Mouse (Mus musculus) naive thymus-derived CD4-positive, alpha-beta T cell, adult 2 months (primary cell): ENCODE results near the gene Ccdc9b.
A peak's percentile ranks its signal among the peaks of the same experiment; 100 is the strongest.

ENCODE experiments used
- DNase-seq: peaks from one replicate; pipeline ENCODE4 v3.0.0-alpha.2; 2011; ENCODE audit warnings: low read depth

Gene Ccdc9b

GRCm38 (mm10) chr2:118776295-118776694 lies 13.8 kb upstream of the Ccdc9b start:
- no peak for DNase-seq

GRCm38 (mm10) chr2:118775846-118776245 lies 13.4 kb upstream of the Ccdc9b start:
- no peak for DNase-seq

DNA sequence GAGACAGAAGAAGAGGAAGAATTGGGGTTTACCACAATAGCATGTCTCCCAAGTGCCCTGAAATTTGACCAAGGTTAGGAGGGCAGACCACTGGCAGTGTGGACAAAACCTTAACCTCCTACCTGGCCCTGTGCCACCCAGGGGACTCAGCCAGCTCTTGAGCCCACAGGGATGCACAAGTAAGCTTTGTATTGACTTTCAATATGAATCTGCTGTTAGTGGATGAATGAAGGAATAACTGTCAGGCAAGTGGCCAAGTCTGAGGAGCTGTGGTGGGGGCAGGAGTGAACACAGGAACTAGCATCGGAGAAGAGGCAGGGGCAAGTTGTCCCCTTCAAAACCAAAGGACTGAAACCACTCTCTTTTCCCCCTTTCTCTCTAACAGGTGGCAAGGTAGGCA lies 12.9 kb upstream of the Ccdc9b start:
- no peak for DNase-seq

GRCm38 (mm10) chr2:118774536-118774935 lies 12.1 kb upstream of the Ccdc9b start:
- no peak for DNase-seq

DNA sequence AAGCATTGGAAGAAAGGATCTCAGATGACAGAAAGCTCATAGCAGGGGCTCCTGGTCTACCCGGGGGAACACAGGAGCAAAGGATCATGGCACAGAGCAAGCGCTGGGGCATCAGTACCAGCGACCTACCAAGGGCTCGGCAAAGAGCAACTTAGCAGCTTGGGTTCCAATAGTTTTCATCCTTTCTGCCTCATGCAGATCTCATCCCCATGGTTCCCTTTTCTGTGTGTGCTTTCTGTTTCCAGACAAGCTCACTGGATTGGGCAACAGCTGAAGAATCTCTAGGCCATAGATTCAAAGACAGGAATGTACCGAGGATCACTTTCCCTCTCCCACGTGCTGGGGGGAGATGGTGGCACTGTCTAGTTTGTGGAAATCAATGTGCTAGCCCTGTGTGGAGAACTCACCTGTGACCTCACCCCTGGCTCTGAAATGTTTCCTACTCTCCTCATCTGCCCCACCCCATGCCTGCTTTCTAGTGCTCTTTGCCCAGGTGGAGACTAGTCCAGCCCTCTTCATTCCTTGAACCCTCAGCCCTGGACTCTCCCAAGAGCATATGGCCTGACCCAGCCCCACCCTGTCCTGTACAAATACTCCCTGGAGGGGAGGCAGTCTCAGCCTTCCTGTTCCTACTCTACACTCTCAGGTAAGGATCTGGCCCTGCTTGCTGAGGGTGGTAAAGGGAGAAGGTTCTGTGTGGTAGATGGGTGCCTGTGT lies 9.9 kb upstream of the Ccdc9b start, which contains the start of gene Phgr1:
Gene Phgr1, plus strand, starts transcription at position 612 of the 717 bp plus-strand sequence.
- no peak for DNase-seq

DNA sequence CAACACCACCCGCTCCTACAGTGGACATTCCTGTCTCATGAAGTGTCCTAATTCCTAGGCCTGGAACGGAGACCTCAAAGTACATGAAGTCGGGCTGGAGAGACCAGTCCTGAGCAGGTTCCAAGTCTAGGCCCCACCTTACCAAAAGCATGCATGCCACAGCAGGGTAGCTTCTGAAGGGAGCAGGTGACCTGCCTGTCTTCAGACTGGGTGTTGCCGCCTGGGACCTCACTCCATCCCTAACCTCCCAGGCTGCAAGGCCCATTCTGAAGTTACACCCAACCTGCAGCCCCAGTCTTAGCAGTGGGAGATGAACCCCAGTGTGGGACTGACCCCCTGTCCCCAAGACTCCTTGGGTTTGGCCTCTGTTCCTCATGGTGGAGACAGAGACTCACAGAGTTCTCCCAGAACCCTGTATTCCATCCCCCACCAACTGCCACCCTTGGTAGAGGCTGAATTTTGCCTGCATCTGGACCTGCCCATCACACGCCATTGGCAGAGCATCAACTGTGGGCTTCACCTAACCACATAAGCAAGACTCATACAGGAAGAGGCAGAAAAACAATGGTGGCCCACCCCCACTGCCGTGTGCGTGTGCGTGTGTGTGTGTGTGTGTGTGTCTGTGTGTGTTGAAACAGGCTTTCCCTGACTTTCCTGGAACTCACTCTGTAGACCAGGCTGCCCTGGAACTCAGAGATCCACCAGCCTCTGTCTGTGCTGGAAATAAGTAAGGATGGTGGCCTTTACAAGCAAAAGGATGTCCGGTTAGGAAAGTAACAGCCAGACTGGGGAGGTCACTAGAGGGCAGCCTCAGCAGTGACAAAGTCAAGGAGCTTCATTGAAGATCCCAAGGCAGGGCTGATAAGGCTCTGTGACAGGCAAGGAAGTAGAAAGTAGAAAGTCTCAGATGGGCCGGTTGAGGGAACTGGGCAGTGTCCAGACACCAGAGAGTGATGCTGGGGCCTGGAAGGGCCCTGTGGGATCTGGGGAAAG lies 3.9 kb upstream of the Ccdc9b start:
- DNase-seq = no peak

DNA sequence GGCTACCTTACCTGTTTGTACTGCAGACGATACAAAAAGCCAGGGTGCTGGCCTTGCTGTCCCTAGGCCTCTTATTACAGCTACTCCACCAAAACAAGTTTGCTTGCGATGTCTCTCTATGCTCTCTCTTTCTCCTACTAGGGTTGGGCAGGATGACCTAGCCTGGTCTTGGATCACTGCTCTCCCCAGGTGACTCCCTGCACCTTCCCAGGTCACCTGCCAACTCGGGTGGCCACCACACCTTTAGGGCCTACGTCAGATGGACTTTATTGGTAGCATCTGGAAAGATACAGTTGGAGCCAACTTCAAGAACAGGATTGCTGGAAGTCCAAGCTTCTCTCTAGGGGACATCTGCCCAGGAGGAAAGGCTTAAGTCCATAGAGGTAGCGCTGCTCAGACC lies 2.4 kb upstream of the Ccdc9b start:
- no peak for DNase-seq

DNA sequence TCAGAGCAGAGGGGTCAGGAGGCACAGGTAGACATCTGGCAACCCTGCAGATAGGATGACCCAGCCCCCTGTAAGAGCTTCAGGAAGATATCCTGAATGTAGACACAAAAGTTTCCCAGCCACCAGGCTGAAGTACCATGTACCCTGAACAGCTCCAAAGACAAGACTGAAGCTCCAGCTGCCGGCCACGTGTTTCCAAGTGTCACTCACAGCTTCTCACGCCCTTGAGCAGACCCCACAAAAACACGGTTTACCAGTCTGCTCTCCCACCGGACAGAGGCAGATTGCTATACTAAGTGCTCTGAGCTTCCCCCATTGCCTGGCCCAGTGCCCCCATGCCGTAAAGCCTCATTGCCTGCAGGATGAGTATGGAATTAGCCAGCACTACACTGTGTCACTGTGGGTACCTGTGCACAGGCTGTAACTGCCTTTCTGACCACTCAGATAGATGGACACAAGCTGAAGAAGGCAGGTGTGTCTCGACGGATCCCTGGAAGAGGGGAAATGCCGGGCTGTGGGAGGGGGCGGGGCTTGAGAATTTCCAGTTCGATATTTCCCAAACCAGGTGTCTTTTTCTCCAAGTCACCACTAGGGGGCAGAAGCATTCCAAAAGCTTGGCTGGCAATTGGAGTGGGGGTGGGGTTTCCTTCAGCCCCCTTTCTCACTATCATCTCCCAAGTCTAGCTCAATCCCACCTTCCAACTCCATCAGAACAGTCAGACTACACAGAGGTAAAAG lies 1.8 kb upstream of the Ccdc9b start:
- DNase-seq = peak; percentile 70

DNA sequence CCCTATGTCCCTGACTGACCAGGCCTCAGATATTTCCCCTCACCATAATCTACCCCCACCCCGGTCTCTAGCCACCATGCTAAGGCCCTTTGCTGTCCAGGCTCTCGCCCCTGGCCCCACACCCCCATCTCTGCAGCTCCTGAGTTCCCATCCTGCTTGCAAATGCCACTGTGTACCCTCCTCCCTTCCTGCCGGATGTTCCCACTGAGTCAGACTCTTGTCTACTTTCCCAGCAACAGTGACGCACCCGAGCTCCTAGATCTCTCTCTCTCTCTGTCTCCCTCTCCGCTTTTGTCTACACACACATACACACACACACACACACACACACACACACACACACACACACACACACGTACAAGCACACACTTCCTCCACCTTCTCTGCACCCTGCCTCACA lies 1.0 kb upstream of the Ccdc9b start:
- peak; percentile 29 for DNase-seq

- no peak for DNase-seq
Measured at GRCm38 (mm10) chr2:118762784-118763148, 305 bp upstream of the Ccdc9b start.

DNA sequence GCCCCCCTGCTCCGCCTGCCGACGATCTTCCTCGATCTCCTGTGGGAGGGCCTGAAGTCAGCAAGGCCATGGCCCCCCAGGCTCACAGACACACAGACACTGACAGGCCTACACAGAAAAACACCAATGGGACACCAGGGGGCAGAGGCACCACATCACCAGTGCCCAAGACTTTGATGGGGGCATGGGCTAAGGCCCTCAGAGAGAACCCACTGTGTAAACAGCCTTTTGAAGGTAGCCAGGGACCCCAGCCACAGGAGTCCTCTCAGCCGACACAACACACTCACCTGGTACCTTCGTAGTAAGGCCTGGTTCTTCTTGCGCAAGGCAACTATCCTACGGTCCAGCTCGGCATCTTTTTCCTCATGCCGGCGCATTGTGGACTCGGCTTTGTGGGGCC lies 1.1 kb downstream of the Ccdc9b start:
- no peak for DNase-seq

DNA sequence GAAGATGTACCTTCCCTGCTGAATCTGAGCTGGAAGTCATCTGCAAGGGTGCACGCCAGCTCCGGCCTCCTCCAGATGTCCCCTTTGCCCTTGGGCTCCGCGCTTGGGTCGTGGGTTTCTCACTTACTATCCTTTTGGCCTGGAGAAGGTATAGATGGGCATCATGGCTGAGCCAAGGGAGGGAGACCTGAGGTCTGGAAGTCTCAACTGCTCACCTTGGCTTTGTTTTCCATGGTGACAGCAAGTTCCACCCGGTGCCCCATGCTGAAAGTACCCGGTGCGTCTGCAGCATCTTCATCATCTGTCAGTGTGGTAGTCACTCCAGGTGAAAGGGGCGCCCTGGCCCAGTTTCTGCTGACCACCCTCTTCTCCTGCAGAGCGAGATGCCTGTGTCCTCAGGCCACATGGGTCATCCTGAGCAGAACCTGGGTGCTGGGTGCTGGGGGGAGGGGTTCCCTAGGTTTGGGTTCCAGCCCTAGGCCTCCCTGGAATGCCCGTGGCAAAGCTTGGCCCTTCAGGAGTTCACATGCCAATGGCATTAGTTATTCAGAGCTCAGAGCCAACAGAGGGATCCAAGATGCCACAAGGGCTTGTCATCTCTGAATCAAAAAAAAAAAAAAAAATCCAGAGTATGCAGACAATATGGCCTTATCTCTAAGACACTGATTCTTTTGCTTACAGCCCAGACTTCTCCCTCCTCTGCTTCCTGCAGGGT lies 2.0 kb downstream of the Ccdc9b start:
- DNase-seq = no peak

- DNase-seq = peak; percentile 90
Measured at GRCm38 (mm10) chr2:118759828-118760227, 2.6 kb downstream of the Ccdc9b start.

DNA sequence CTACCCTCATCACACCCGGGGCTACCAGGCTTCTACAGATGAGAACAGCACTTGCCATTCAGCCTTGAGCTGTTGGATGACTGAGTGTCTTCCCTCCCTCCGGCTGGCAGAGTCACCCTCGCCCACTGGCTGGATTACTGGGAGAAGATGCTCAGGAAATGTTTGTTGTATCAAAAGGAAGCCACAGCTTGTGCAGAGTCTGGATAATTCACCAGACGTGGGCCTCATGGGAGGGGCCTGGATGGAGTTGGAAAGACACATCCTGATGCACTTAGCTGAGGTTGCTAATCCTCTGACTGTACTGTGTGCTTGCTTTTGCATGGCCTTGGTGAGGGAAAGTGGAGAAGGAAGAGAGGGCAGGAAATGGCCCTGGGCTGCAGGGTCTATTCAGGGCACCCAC lies 6.4 kb downstream of the Ccdc9b start:
- no peak for DNase-seq

GRCm38 (mm10) chr2:118755407-118755806 lies 7.1 kb downstream of the Ccdc9b start:
- no peak for DNase-seq

DNA sequence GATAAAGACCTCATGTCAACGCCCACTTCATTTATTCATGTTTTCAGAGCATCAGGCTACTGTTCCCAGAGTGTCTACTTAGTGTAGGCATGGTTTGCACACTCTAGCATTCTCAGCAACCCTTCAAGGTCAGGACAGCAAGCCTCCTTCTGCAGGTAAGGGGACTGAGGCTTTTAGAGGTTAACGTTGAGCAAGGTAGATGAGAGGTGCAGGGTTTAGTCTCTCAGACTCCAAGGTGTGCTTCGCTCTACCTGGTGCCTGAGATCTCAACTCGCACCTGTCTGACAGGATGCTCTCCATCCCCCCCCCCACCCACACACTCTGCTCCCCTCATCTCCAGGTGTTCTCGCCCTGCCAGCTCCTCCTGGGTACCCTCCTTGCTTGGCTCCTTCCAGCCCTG lies 8.3 kb downstream of the Ccdc9b start:
- no peak for DNase-seq

DNA sequence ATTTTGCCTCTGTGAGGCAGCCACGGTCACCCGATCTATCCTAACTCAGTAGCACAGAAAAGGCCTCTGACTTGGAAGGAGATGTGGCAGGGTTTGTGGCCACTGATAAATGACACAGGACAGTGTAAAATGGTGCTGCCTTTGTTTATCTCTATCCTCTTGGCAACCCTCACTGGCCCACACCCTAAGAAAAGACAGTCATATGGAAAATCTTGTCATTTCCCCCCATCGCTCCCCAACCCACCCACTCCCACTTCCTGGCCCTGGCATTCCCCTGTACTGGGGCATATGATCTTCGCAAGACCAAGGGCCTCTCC lies 9.7 kb downstream of the Ccdc9b start:
- no peak for DNase-seq

GRCm38 (mm10) chr2:118751896-118752791 lies 10.3 kb downstream of the Ccdc9b start:
- DNase-seq = no peak

- DNase-seq = no peak
Measured at GRCm38 (mm10) chr2:118750476-118750875, 12.0 kb downstream of the Ccdc9b start.

- no peak for DNase-seq
Measured at GRCm38 (mm10) chr2:118749341-118749884, 13.0 kb downstream of the Ccdc9b start.
